Mouse (Mus musculus): Measurements from ENCODE around the gene Cln6. TPM values are rescaled to one million over a fixed set of nuclear protein-coding genes. Genes with fewer than 3 reads are reported as not detected.

Cln6 gene
- polyA plus RNA-seq, 1 experiment from 2014 or later: 16.2 TPM

DNA sequence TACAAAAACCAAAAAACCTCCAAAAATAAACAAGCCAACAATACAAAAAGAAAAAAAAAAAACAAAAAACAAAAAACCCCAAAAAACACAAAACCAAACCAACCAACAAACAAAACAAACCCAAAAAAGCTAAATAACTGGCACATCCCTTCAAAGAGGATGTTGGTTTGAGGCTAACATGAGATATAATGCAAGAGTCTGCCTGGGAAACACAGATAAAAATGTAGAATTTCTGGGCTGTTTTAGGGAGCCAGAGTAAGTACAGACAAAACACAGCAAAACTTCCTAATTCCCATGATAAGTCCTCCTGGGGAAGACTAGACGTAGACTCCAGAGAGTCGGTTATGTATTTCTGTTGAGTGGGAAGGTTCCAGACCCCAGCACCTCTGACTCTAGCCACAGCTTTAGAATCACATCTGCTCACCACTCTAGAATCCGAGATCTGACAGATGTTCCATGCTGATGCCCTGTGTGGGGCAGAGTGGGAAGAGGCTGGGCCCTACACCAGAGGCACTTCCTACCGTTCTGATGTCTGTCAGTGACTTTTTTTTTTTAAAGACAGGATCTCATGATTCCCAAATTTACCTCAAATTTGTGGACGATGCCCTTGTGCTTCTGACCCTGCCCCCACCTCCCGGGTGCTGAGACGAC is 38.5 kb downstream of the Cln6 start:
- WGBS: 78% methylated on average over 7 of the region's 7 CpGs
- ATAC-seq (ENCODE audit: low FRiP score, low TSS enrichment) (no peak), DNase-seq (ENCODE audit: low spot score) (no peak)

DNA sequence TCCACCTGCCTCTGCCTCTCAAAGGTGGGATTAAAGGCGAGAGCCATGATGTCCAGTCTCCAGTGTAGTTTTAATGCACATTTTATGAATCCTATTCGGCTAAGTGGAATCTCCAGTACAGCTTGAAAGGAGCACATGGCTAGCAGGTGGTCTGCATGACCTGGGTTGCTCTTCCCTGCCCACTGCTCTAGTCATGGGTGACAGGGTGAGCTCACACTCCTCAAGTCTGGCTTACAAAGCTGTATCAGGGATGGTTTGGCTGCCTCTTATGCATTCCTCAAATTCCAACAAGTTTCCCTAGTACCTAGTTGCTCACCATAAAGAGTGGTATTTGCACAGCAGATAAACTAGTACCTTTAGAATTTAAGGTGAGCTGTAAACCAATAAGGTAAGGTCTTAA is 39.2 kb downstream of the Cln6 start:
- no peak overlapping the region for H3K27ac ChIP-seq (replicated peaks)
- H3K4me3 ChIP-seq (ENCODE audit: low read depth, low read length): no peak overlapping the region
- H3K36me3 ChIP-seq (ENCODE audit: control insufficient read depth, insufficient read depth, low read length): peaks cover 7% of the 10 kb centered on the region
- DNase-seq (ENCODE audit: low spot score) (no peak), ATAC-seq (ENCODE audit: low FRiP score, low TSS enrichment) (no peak)
- TF ChIP-seq CTCF (IDR thresholded peaks at IDR 0.05; ENCODE audit: low read depth): no peak
- TF ChIP-seq EP300 (optimal IDR thresholded peaks at IDR 0.05): no peak
- no peaks in the 10 kb centered on the region for H3K4me1 ChIP-seq (replicated peaks; ENCODE audit: control insufficient read depth, insufficient read depth)
- no peak overlapping the region for H3K4me2 ChIP-seq (replicated peaks; ENCODE audit: low read depth)
- H3K27me3 ChIP-seq (ENCODE audit: control insufficient read depth, insufficient read depth, low read length): no peaks in the 10 kb centered on the region
- no peaks in the 10 kb centered on the region for H3K9me3 ChIP-seq (ENCODE audit: control insufficient read depth, low read length)
- H3K9ac ChIP-seq (ENCODE audit: low read length): no peak overlapping the region
- WGBS: 79% methylated on average over 2 of the region's 2 CpGs

More for the DNA sequence above, 38.5 kb downstream of the Cln6 start:
- no peaks in the 10 kb centered on the region for H3K9me3 ChIP-seq (ENCODE audit: control insufficient read depth, low read length)
- no peak overlapping the region for H3K4me2 ChIP-seq (replicated peaks; ENCODE audit: low read depth)
- peaks cover 3% of the 10 kb centered on the region; the same call in 1 of the 2 replicates for H3K36me3 ChIP-seq (ENCODE audit: control insufficient read depth, insufficient read depth, low read length)
- no peak overlapping the region for H3K9ac ChIP-seq (ENCODE audit: low read length)
- no peaks in the 10 kb centered on the region for H3K4me1 ChIP-seq (replicated peaks; ENCODE audit: control insufficient read depth, insufficient read depth)
- H3K27ac ChIP-seq (replicated peaks): no peak overlapping the region
- H3K27me3 ChIP-seq (ENCODE audit: control insufficient read depth, insufficient read depth, low read length): no peaks in the 10 kb centered on the region
- H3K4me3 ChIP-seq (ENCODE audit: low read depth, low read length): no peak overlapping the region
- TF ChIP-seq EP300 (optimal IDR thresholded peaks at IDR 0.05): no peak

DNA sequence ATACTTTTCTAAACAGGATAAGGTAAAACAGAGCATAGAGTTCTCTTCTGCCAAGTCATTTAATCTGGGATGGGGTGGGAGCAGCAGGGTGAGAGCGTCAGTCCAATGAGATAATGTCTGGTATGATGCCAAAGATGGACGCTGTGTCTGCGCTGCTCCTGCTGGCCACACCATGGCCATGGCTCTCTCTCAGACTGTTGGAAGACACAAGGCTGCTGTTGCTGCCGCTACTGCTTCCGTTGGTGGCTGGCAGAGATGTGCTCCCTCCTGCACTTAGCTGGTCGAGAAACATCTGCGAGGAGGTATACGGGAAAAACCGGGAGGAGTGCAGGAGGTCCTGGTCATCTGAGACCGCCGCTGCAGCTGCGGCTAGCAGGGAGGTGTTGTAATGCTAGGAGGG is 43.3 kb downstream of the Cln6 start:
- Histone ChIP-seq H3K9ac (ENCODE audit: low read length) (no peak overlapping the region), H3K9me3 (ENCODE audit: control insufficient read depth, low read length) (no peaks in the 10 kb centered on the region), H3K36me3 (ENCODE audit: control insufficient read depth, insufficient read depth, low read length) (peaks cover 11% of the 10 kb centered on the region), H3K27ac (replicated peaks) (peak overlapping the region; percentile 4; the same call in 1 of the 2 replicates), H3K4me3 (ENCODE audit: low read depth, low read length) (no peak overlapping the region), H3K4me2 (replicated peaks; ENCODE audit: low read depth) (no peak overlapping the region), H3K27me3 (ENCODE audit: control insufficient read depth, insufficient read depth, low read length) (no peaks in the 10 kb centered on the region), H3K4me1 (replicated peaks; ENCODE audit: control insufficient read depth, insufficient read depth) (no peaks in the 10 kb centered on the region)
- WGBS: 64% methylated on average over 12 of the region's 12 CpGs
- ATAC-seq (ENCODE audit: low FRiP score, low TSS enrichment): no peak
- no peak for DNase-seq (ENCODE audit: low spot score)
- no peak for TF ChIP-seq EP300 (optimal IDR thresholded peaks at IDR 0.05)
- peak; percentile 45 for TF ChIP-seq CTCF (IDR thresholded peaks at IDR 0.05; ENCODE audit: low read depth)

DNA sequence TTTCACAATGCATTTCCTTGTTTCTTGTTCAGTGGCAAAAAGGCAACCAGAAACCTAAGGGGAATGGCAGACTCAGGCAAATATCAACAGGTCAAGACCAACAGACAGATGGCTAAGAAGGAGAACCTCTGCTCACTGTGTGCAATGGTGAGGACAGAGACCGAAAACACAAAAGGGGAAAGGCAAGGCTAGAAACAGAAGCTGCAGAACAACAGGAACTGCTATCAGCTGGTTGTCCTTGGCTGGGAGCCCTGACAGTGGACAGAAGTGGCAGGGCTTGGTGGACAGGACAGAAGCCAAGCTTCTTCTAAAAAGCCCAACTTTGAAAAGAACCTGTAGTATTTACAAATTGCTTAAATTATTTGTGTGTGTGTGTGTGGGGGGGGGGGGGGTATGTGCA is 55.9 kb downstream of the Cln6 start:
- H3K4me3 ChIP-seq (ENCODE audit: low read depth, low read length): no peak overlapping the region
- no peak overlapping the region for H3K4me2 ChIP-seq (replicated peaks; ENCODE audit: low read depth)
- peaks cover 15% of the 10 kb centered on the region; the same call in 1 of the 2 replicates for H3K36me3 ChIP-seq (ENCODE audit: control insufficient read depth, insufficient read depth, low read length)
- no peaks in the 10 kb centered on the region for H3K27me3 ChIP-seq (ENCODE audit: control insufficient read depth, insufficient read depth, low read length)
- H3K9me3 ChIP-seq (ENCODE audit: control insufficient read depth, low read length): no peaks in the 10 kb centered on the region
- 0 out of 2 replicates have a peak overlapping the region, but pooled peaks have one; percentile 1 for H3K27ac ChIP-seq (replicated peaks)
- 83% methylated on average over 1 of the region's 1 CpGs for WGBS
- TF ChIP-seq CTCF (IDR thresholded peaks at IDR 0.05; ENCODE audit: low read depth) (no peak), EP300 (optimal IDR thresholded peaks at IDR 0.05) (no peak)
- ATAC-seq (ENCODE audit: low FRiP score, low TSS enrichment): no peak
- no peak for DNase-seq (ENCODE audit: low spot score)
- no peaks in the 10 kb centered on the region for H3K4me1 ChIP-seq (replicated peaks; ENCODE audit: control insufficient read depth, insufficient read depth)
- no peak overlapping the region for H3K9ac ChIP-seq (ENCODE audit: low read length)

Other genes with a start within 250 kb of the Cln6 start
- 0.29 and 0.30 TPM in 2 replicates for gene Itga11, start 161.0 kb upstream of the Cln6 start, polyA plus RNA-seq (2015; fragmentation: Nextera tagmentation; extraction: Ambion mirVana)
- gene Fem1b, start 26.9 kb upstream of the Cln6 start, polyA plus RNA-seq (2015; fragmentation: Nextera tagmentation; extraction: Ambion mirVana): 6.6 and 6.8 TPM in 2 replicates
- gene Calml4, start 19.3 kb downstream of the Cln6 start, polyA plus RNA-seq (2015; fragmentation: Nextera tagmentation; extraction: Ambion mirVana): 21.6 and 24.6 TPM in 2 replicates
- gene Pias1, start 149.1 kb downstream of the Cln6 start, polyA plus RNA-seq (2015; fragmentation: Nextera tagmentation; extraction: Ambion mirVana): 28.0 and 28.4 TPM in 2 replicates